Mouse (Mus musculus) lung, embryonic 16.5 days (tissue): ENCODE results near the gene Sf1. TPM values are rescaled to one million over a fixed set of nuclear protein-coding genes. Genes with fewer than 3 reads are reported as not detected.
A peak's percentile ranks its signal among the peaks of the same experiment; 100 is the strongest.

Source experiments
- ATAC-seq: fragments of 200-750 bp; cut with Nextera tagmentation; 2 replicates; pipeline ENCODE4 v1.8.0; 2017; ENCODE audit warnings: low read depth, mild to moderate bottlenecking, moderate library complexity
- H3K27ac ChIP-seq: fragments of 300-500 bp; sonication (generic); 2 replicates; pipeline ENCODE4 v1.5.1; 2014; ENCODE audit warnings: mild to moderate bottlenecking, control low read depth, low read length
- H3K27me3 ChIP-seq: fragments of 300-500 bp; sonication (generic); 2 replicates; pipeline ENCODE4 v1.6.1; 2014; ENCODE audit warnings: low read depth, low read length, mixed read lengths; ENCODE audit not compliant: control insufficient read depth, insufficient read depth
- H3K36me3 ChIP-seq: fragments of 300-500 bp; sonication (generic); 2 replicates; pipeline ENCODE4 v1.6.1; 2014; ENCODE audit warnings: low read length; ENCODE audit not compliant: control insufficient read depth, insufficient read depth
- H3K4me1 ChIP-seq: fragments of 300-500 bp; sonication (generic); replicated peaks from 2 replicates; pipeline ENCODE4 v1.6.1; 2014; ENCODE audit warnings: low read length, mixed read lengths; ENCODE audit not compliant: control insufficient read depth, insufficient read depth
- H3K4me2 ChIP-seq: fragments of 300-500 bp; sonication (generic); 2 replicates; pipeline ENCODE4 v1.6.1; 2014; ENCODE audit warnings: low read depth, low read length, control low read depth
- H3K4me3 ChIP-seq: fragments of 300-500 bp; sonication (generic); 2 replicates; pipeline ENCODE4 v1.5.1; 2014; ENCODE audit warnings: mild to moderate bottlenecking, low read length, control low read depth
- H3K9ac ChIP-seq: fragments of 300-500 bp; sonication (generic); 2 replicates; pipeline ENCODE4 v1.6.1; 2014; ENCODE audit warnings: low read length, control low read depth
- H3K9me3 ChIP-seq: fragments of 300-500 bp; sonication (generic); 2 replicates; pipeline ENCODE4 v1.6.1; 2016; ENCODE audit warnings: low read length; ENCODE audit not compliant: control insufficient read depth
- WGBS: fragments of 180-500 bp; shearing (Covaris S2); extraction: QIAGEN DNeasy Blood & Tissue Kit; methylation state at CpG from one replicate; pipeline ENCODE4 v1.1.7; 2014; 5-methylcytosine and 5-hydroxymethylcytosine counted together
- polyA plus RNA-seq: library from polyadenylated mRNA; unstranded; fragments of >200 nt; fragmentation: Nextera tagmentation; extraction: Ambion mirVana; gene quantifications from 2 replicates; pipeline ENCODE4 v1.2.1, GENCODE M21; 2015

Sf1 gene
- polyA plus RNA-seq, 1 experiment from 2014 or later = 132 TPM

DNA sequence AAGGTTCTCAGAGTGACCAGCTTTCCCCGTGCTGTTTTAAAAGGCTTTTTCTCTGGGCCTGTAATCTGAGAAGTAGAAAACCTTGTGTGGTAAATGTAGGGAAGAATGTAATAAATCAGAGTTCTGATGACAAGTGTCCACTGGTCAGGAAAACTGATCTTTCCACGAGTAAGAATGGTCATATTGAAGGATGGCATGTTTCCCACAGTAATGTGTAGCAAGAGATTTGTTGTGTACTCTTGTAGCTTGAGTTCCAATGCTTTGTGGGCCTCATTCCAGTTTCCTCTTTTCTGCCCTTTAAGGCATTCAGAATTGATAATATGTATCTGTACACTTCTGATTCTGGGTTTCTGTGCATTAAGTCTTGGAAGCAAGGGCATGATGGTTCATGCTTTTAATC is 1.4 kb downstream of the Sf1 start:
- Histone ChIP-seq H3K4me1 (peaks cover 16% of the 10 kb centered on the region), H3K4me2 (peak overlapping the region; percentile 95), H3K9me3 (no peaks in the 10 kb centered on the region), H3K27me3 (no peaks in the 10 kb centered on the region), H3K27ac (peak overlapping the region; percentile 99; the same call in 1 of the 2 replicates), H3K4me3 (peak overlapping the region; percentile 99), H3K36me3 (peaks cover 28% of the 10 kb centered on the region), H3K9ac (peak overlapping the region; percentile 99)
- ATAC-seq = no peak
- WGBS = 0% methylated on average over 2 of the region's 2 CpGs

DNA sequence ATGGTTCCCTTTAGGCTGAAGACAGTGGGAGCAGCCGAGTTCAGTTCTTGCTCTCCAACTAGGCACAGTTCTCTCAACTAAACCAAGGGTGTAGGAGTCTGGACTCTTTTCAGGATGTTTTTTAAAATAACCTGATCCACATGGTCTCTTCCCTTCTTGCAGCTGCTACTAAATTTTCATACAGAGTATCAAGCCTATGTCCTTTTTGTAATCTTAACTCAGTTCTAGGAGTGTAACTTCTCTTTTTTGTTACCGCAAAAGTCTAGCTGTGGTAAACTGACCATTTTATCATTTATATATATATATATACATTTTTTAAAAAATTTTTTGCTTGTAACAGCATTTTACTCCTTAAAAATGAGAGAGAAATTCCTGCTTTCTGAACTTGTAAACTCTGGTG is 6.7 kb downstream of the Sf1 start:
- Histone ChIP-seq H3K4me2 (no peak overlapping the region), H3K27me3 (no peaks in the 10 kb centered on the region), H3K27ac (no peak overlapping the region), H3K9ac (no peak overlapping the region), H3K9me3 (no peaks in the 10 kb centered on the region), H3K4me3 (no peak overlapping the region), H3K36me3 (peaks cover 62% of the 10 kb centered on the region), H3K4me1 (peaks cover 5% of the 10 kb centered on the region)
- no peak for ATAC-seq
- 79% methylated on average over 2 of the region's 2 CpGs for whole genome bisulfite sequencing

DNA sequence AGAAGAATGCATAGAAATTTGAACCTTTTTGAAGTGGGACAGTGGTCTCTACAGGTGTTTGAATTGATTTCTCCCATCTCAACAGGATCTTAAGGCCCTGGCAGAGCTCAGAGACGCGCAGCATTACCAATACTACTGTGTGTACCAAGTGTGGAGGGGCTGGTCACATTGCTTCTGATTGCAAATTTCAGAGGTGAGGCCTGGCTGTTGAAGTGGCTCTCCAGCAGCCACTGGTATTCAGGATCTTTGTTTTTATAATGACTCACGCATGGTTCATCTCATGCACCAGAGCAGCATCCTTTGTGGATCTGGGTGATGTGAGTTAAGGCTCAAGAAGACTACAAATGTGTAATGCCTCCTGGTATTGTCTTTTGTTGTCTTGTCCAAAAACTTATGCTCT is 8.9 kb downstream of the Sf1 start:
- no peak for ATAC-seq
- WGBS = 73% methylated on average over 3 of the region's 3 CpGs

DNA sequence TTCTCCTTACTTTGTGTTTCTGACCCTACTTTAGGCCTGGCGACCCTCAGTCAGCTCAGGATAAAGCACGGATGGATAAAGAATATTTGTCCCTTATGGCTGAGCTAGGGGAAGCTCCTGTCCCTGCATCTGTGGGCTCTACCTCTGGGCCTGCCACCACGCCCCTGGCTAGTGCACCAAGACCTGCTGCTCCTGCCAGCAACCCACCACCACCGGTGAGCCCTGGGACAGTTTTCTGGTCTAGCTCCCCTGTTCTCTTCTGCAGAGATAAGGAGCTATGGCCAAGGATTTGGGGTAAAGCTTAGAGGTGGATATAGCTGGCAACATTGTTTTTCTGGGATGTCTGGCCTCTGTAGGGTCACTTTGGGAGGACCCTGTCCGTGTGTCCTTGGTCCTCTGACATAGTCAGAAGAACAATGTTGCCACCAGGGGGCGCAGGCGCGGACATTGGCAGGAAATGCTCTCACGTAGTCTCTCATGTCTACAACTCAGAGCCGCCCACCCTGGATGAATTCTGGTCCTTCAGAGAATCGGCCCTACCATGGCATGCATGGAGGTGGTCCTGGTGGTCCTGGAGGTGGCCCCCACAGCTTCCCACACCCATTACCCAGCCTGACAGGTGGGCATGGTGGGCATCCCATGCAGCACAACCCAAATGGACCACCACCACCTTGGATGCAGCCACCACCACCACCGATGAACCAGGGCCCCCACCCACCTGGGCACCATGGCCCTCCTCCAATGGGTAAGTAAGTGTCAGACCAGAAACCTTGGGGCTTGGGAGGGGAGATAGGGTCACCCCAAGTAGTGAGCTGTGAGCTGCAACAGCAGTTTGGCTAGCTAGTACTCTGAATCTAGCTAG is 10.3 kb downstream of the Sf1 start:
- WGBS = 61% methylated on average over 12 of the region's 12 CpGs
- Histone ChIP-seq H3K27ac (no peak overlapping the region), H3K27me3 (no peaks in the 10 kb centered on the region), H3K36me3 (peaks cover 75% of the 10 kb centered on the region), H3K4me1 (no peaks in the 10 kb centered on the region), H3K9ac (no peak overlapping the region), H3K4me2 (no peak overlapping the region), H3K4me3 (no peak overlapping the region), H3K9me3 (no peaks in the 10 kb centered on the region)
- peak; percentile 32; the same call in 1 of the 2 replicates for ATAC-seq

More for the DNA sequence above, 8.9 kb downstream of the Sf1 start:
- Histone ChIP-seq H3K4me2 (no peak overlapping the region), H3K9ac (no peak overlapping the region), H3K27me3 (no peaks in the 10 kb centered on the region), H3K4me1 (no peaks in the 10 kb centered on the region), H3K36me3 (peaks cover 66% of the 10 kb centered on the region), H3K4me3 (no peak overlapping the region), H3K9me3 (no peaks in the 10 kb centered on the region), H3K27ac (no peak overlapping the region)

DNA sequence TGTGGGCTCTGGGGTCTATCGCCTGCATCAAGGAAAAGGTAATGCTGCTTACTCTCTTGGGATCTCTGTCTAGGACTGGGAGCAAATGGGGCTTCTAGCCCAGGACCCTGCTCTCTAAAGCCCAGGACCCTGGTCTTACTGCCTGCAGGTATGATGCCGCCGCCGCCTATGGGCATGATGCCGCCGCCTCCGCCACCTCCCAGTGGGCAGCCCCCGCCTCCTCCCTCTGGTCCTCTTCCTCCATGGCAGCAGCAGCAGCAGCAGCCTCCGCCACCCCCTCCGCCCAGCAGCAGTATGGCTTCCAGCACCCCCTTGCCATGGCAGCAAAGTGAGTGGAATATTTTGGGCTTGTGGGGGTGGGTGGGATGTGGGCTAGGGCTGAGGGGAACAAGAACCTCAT is 11.1 kb downstream of the Sf1 start:
- H3K27ac ChIP-seq = no peak overlapping the region
- no peak for ATAC-seq
- no peaks in the 10 kb centered on the region for H3K4me1 ChIP-seq
- 97% methylated on average over 10 of the region's 10 CpGs for WGBS
- no peaks in the 10 kb centered on the region for H3K27me3 ChIP-seq
- no peaks in the 10 kb centered on the region for H3K9me3 ChIP-seq
- no peak overlapping the region for H3K9ac ChIP-seq
- H3K36me3 ChIP-seq = peaks cover 76% of the 10 kb centered on the region
- no peak overlapping the region for H3K4me2 ChIP-seq
- no peak overlapping the region for H3K4me3 ChIP-seq

DNA sequence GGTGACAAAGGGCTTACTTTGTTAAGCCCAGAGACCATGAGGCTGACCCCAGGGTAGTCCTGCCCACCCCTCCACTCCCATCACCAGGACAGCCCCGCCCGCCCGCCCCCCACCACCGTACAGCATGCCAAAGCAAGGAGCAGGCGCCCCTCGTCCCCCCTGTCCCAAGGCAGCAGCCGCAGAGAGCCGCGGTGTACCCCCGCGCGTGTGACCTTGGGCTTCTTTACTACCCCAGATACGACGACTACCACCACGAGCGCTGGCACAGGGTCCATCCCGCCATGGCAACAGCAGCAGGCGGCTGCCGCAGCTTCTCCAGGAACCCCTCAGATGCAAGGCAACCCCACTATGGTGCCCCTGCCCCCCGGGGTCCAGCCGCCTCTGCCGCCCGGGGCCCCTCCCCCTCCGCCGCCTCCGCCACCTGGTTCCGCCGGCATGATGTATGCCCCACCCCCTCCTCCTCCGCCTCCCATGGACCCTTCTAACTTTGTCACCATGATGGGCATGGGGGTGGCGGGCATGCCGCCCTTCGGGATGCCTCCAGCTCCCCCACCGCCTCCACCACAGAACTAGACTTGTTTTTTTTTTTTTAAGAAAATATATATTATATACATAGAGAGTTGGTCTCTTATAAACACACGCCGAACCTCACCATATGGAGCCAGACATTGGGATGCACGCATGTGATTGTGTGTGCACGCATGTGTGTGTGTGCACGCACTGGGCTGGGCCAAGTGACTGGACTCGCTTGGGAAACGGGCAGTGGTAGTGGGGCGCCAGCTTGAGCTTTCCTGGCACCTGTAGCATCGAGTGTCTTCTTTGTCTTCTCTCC is 12.1 kb downstream of the Sf1 start:
- no peak for ATAC-seq
- WGBS = 89% methylated on average over 41 of the region's 42 CpGs

DNA sequence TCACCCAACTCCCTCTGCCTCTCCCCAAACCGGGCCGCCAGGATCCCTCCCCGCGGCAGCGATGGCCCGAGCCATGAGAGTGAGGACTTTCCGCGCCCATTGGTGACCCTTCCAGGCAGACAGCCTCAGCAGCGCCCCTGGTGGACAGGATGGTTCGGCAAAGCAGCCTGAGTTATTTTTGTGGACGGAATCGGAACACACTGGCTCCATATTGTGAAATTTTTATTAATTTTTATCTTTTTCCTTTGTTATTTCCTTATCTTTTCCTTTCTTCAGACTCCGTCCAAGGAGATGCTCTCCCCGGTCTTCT is 12.7 kb downstream of the Sf1 start:
- no peak overlapping the region for H3K4me2 ChIP-seq
- H3K27me3 ChIP-seq = no peaks in the 10 kb centered on the region
- H3K27ac ChIP-seq = no peak overlapping the region
- no peak for ATAC-seq
- no peaks in the 10 kb centered on the region for H3K4me1 ChIP-seq
- H3K9me3 ChIP-seq = no peaks in the 10 kb centered on the region
- H3K9ac ChIP-seq = no peak overlapping the region
- H3K36me3 ChIP-seq = peaks cover 69% of the 10 kb centered on the region
- H3K4me3 ChIP-seq = no peak overlapping the region
- WGBS = 67% methylated on average over 14 of the region's 14 CpGs

More for the DNA sequence above, 12.1 kb downstream of the Sf1 start:
- H3K4me2 ChIP-seq = no peak overlapping the region
- no peaks in the 10 kb centered on the region for H3K27me3 ChIP-seq
- no peak overlapping the region for H3K9ac ChIP-seq
- no peak overlapping the region for H3K27ac ChIP-seq
- H3K36me3 ChIP-seq = peaks cover 73% of the 10 kb centered on the region
- no peaks in the 10 kb centered on the region for H3K4me1 ChIP-seq
- no peaks in the 10 kb centered on the region for H3K9me3 ChIP-seq
- no peak overlapping the region for H3K4me3 ChIP-seq

DNA sequence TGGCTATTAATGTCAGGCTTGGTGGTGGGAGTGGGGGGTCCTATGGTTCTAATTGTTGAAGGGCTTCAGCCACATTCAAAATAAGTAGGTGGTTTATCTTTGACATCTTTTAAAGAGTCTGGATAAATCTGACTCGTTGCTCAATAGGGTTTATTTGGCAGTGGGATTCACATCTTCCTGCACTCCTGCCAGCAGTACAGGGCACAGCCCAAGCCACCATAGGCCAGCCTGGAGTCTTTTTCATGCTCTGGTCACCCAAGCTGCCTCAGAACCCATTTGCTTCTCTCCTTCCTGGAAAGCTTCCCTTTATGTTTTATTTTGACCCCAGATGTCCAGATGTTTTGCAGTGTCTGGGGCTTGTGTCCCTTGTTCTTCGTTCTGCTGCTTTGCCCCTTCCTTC is 13.2 kb downstream of the Sf1 start:
- Histone ChIP-seq H3K4me1 (no peaks in the 10 kb centered on the region), H3K4me3 (no peak overlapping the region), H3K9ac (no peak overlapping the region), H3K9me3 (no peaks in the 10 kb centered on the region), H3K36me3 (peaks cover 66% of the 10 kb centered on the region), H3K27me3 (no peaks in the 10 kb centered on the region), H3K27ac (no peak overlapping the region), H3K4me2 (no peak overlapping the region)
- ATAC-seq = no peak
- 61% methylated on average over 2 of the region's 2 CpGs for WGBS

DNA sequence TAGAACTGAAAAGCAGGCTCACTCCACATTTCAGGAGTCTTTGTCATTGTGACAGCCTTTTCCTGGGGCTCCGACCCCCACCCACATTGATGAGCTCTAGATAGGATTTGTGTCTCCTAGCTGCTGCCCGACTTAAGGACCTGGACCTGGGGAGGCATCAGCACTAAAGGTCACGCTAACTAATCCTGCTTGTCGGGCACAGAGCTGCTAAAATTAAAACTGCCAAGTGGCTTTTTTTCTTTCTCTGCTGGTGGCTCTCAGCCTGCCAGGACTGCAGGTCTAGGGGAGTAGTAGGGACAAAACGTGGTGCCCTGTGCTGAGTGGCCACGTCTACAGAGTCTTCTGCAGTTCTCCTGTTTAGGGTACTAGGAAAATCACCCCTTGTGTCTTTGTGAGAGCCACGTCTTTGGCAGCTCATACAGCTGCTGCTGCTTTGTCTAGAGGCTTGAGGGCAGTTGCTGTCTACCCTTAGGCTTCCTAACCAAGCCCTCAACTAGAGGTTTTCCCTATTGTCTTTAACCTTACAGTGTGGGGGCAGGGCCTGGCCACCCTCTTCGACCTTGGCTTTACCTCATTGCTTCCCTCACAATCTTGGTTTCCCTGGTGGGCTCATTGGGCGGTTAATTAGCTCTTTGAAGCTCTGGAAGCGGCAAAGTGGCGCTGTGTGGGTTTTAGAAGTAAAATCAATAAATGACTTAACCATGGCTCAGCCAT is 14.0 kb downstream of the Sf1 start:
- ATAC-seq = no peak
- Histone ChIP-seq H3K9me3 (no peaks in the 10 kb centered on the region), H3K4me2 (no peak overlapping the region), H3K27me3 (no peaks in the 10 kb centered on the region), H3K36me3 (peaks cover 59% of the 10 kb centered on the region), H3K4me1 (no peaks in the 10 kb centered on the region), H3K27ac (no peak overlapping the region), H3K4me3 (no peak overlapping the region), H3K9ac (no peak overlapping the region)
- WGBS = 79% methylated on average over 11 of the region's 11 CpGs
